Mouse (Mus musculus): ENCODE results near the gene Dpp7. TPM values are rescaled to one million over a fixed set of nuclear protein-coding genes. Genes with fewer than 3 reads are reported as not detected.

Dpp7 gene
- total RNA-seq, 1 experiment, result 60.2 TPM

GRCm38 (mm10) chr2:25400764-25401163, 44.6 kb upstream of the Dpp7 start:
- H3K27ac ChIP-seq (ENCODE audit: insufficient read depth, low read depth, low read length, poor library complexity, severe bottlenecking), result no peak overlapping the region
- in situ Hi-C loops (cut with MboI; ENCODE audit: low sequenced_read_pairs in 2 of 2, unreplicated experiment in 2 of 2), result no loop called here
- H3K4me3 ChIP-seq (ENCODE audit: insufficient read depth in 1 of 2, low read depth in 1 of 2, low read length in 2 of 2, poor library complexity in 1 of 2, severe bottlenecking in 1 of 2), result peak overlapping the region; percentile 19 to 36; a peak in 3 of 4 replicates
- no peaks in the 10 kb centered on the region for H3K36me3 ChIP-seq (ENCODE audit: control insufficient read depth, insufficient read depth, low read length, poor library complexity, severe bottlenecking)
- no peak overlapping the region for H3K9ac ChIP-seq (ENCODE audit: insufficient read depth, low read depth, low read length, poor library complexity, severe bottlenecking)
- TF ChIP-seq ZC3H11A (IDR thresholded peaks at IDR 0.05; ENCODE audit: borderline replicate concordance, low read depth, low read length) (no peak), HCFC1 (IDR thresholded peaks at IDR 0.05; ENCODE audit: borderline replicate concordance, insufficient read depth, low read length) (no peak), CHD2 (IDR thresholded peaks at IDR 0.05; ENCODE audit: low read depth, low read length) (no peak), ZNF384 (IDR thresholded peaks at IDR 0.05; ENCODE audit: low read depth, low read length) (no peak), MAFK (IDR thresholded peaks at IDR 0.05; ENCODE audit: insufficient read depth, low read depth, low read length) (no peak)
- H3K9me3 ChIP-seq (ENCODE audit: control insufficient read depth, insufficient read depth, low read depth, low read length), result no peaks in the 10 kb centered on the region
- DNase-seq (ENCODE audit: low read depth, low spot score), result no peak
- peaks cover 0 to 5% of the 10 kb centered on the region in 2 experiments; a peak in 1 of 4 replicates for H3K4me1 ChIP-seq (ENCODE audit: control insufficient read depth in 2 of 2, insufficient read depth in 2 of 2, low read length in 2 of 2, poor library complexity in 1 of 2)

- DNase-seq (ENCODE audit: low read depth, low spot score), result no peak
- H3K27ac ChIP-seq (ENCODE audit: insufficient read depth, low read depth, low read length, poor library complexity, severe bottlenecking), result no peak overlapping the region
- H3K9ac ChIP-seq (ENCODE audit: insufficient read depth, low read depth, low read length, poor library complexity, severe bottlenecking), result no peak overlapping the region
- H3K36me3 ChIP-seq (ENCODE audit: control insufficient read depth, insufficient read depth, low read length, poor library complexity, severe bottlenecking), result no peaks in the 10 kb centered on the region
- TF ChIP-seq HCFC1 (IDR thresholded peaks at IDR 0.05; ENCODE audit: borderline replicate concordance, insufficient read depth, low read length) (no peak), ZNF384 (IDR thresholded peaks at IDR 0.05; ENCODE audit: low read depth, low read length) (no peak), MAFK (IDR thresholded peaks at IDR 0.05; ENCODE audit: insufficient read depth, low read depth, low read length) (no peak)
- H3K4me3 ChIP-seq (ENCODE audit: insufficient read depth in 1 of 2, low read depth in 1 of 2, low read length in 2 of 2, poor library complexity in 1 of 2, severe bottlenecking in 1 of 2), result peak overlapping the region; percentile 19 to 36; a peak in 3 of 4 replicates
- no peaks in the 10 kb centered on the region for H3K9me3 ChIP-seq (ENCODE audit: control insufficient read depth, insufficient read depth, low read depth, low read length)
- in situ Hi-C loops (cut with MboI; ENCODE audit: low sequenced_read_pairs in 2 of 2, unreplicated experiment in 2 of 2), result no loop called here
- peaks cover 0 to 8% of the 10 kb centered on the region in 2 experiments; a peak in 1 of 4 replicates for H3K4me1 ChIP-seq (ENCODE audit: control insufficient read depth in 2 of 2, insufficient read depth in 2 of 2, low read length in 2 of 2, poor library complexity in 1 of 2)
Measured at GRCm38 (mm10) chr2:25400291-25400690, 44.1 kb upstream of the Dpp7 start.

- TF ChIP-seq ZC3H11A (IDR thresholded peaks at IDR 0.05; ENCODE audit: borderline replicate concordance, low read depth, low read length) (no peak), CHD2 (IDR thresholded peaks at IDR 0.05; ENCODE audit: low read depth, low read length) (no peak), MAFK (IDR thresholded peaks at IDR 0.05; ENCODE audit: insufficient read depth, low read depth, low read length) (no peak), ZNF384 (IDR thresholded peaks at IDR 0.05; ENCODE audit: low read depth, low read length) (no peak), HCFC1 (IDR thresholded peaks at IDR 0.05; ENCODE audit: borderline replicate concordance, insufficient read depth, low read length) (no peak)
- Histone ChIP-seq H3K9ac (ENCODE audit: insufficient read depth, low read depth, low read length, poor library complexity, severe bottlenecking) (no peak within 1 kb of the TSS), H3K9me3 (ENCODE audit: control insufficient read depth, insufficient read depth, low read depth, low read length) (no peaks in the 10 kb centered on the region), H3K4me1 (ENCODE audit: control insufficient read depth in 2 of 2, insufficient read depth in 2 of 2, low read length in 2 of 2, poor library complexity in 1 of 2) (peaks cover 0 to 9% of the 10 kb centered on the region in 2 experiments; a peak in 1 of 4 replicates), H3K4me3 (ENCODE audit: insufficient read depth in 1 of 2, low read depth in 1 of 2, low read length in 2 of 2, poor library complexity in 1 of 2, severe bottlenecking in 1 of 2) (no peak within 1 kb of the TSS), H3K36me3 (ENCODE audit: control insufficient read depth, insufficient read depth, low read length, poor library complexity, severe bottlenecking) (no peaks in the 10 kb centered on the region), H3K27ac (ENCODE audit: insufficient read depth, low read depth, low read length, poor library complexity, severe bottlenecking) (no peak within 1 kb of the TSS)
- in situ Hi-C loops (cut with MboI; ENCODE audit: low sequenced_read_pairs in 2 of 2, unreplicated experiment in 2 of 2), result no loop called here
- no peak for DNase-seq (ENCODE audit: low read depth, low spot score)
Measured at GRCm38 (mm10) chr2:25399051-25399450, 42.9 kb upstream of the Dpp7 start, which contains the start of gene Npdc1. Npdc1 (plus strand) TSS chr2:25399351.

- Histone ChIP-seq H3K4me1 (ENCODE audit: control insufficient read depth in 2 of 2, insufficient read depth in 2 of 2, low read length in 2 of 2, poor library complexity in 1 of 2) (peaks cover 0 to 9% of the 10 kb centered on the region in 2 experiments; a peak in 1 of 4 replicates), H3K27ac (ENCODE audit: insufficient read depth, low read depth, low read length, poor library complexity, severe bottlenecking) (no peak overlapping the region), H3K36me3 (ENCODE audit: control insufficient read depth, insufficient read depth, low read length, poor library complexity, severe bottlenecking) (no peaks in the 10 kb centered on the region), H3K9me3 (ENCODE audit: control insufficient read depth, insufficient read depth, low read depth, low read length) (no peaks in the 10 kb centered on the region), H3K4me3 (ENCODE audit: insufficient read depth in 1 of 2, low read depth in 1 of 2, low read length in 2 of 2, poor library complexity in 1 of 2, severe bottlenecking in 1 of 2) (no peak overlapping the region), H3K9ac (ENCODE audit: insufficient read depth, low read depth, low read length, poor library complexity, severe bottlenecking) (no peak overlapping the region)
- in situ Hi-C loops (cut with MboI; ENCODE audit: low sequenced_read_pairs in 2 of 2, unreplicated experiment in 2 of 2), result no loop called here
- DNase-seq (ENCODE audit: low read depth, low spot score), result no peak
- no peak for TF ChIP-seq ZNF384 (IDR thresholded peaks at IDR 0.05; ENCODE audit: low read depth, low read length)
- TF ChIP-seq MAFK (IDR thresholded peaks at IDR 0.05; ENCODE audit: insufficient read depth, low read depth, low read length), result no peak
- no peak for TF ChIP-seq ZC3H11A (IDR thresholded peaks at IDR 0.05; ENCODE audit: borderline replicate concordance, low read depth, low read length)
- TF ChIP-seq CHD2 (IDR thresholded peaks at IDR 0.05; ENCODE audit: low read depth, low read length), result no peak
- TF ChIP-seq HCFC1 (IDR thresholded peaks at IDR 0.05; ENCODE audit: borderline replicate concordance, insufficient read depth, low read length), result no peak
Measured at GRCm38 (mm10) chr2:25398065-25398464, 41.9 kb upstream of the Dpp7 start.

- Histone ChIP-seq H3K4me3 (ENCODE audit: insufficient read depth in 1 of 2, low read depth in 1 of 2, low read length in 2 of 2, poor library complexity in 1 of 2, severe bottlenecking in 1 of 2) (no peak overlapping the region), H3K4me1 (ENCODE audit: control insufficient read depth in 2 of 2, insufficient read depth in 2 of 2, low read length in 2 of 2, poor library complexity in 1 of 2) (peaks cover 0 to 9% of the 10 kb centered on the region in 2 experiments; a peak in 1 of 4 replicates), H3K36me3 (ENCODE audit: control insufficient read depth, insufficient read depth, low read length, poor library complexity, severe bottlenecking) (no peaks in the 10 kb centered on the region), H3K9ac (ENCODE audit: insufficient read depth, low read depth, low read length, poor library complexity, severe bottlenecking) (no peak overlapping the region), H3K9me3 (ENCODE audit: control insufficient read depth, insufficient read depth, low read depth, low read length) (no peaks in the 10 kb centered on the region), H3K27ac (ENCODE audit: insufficient read depth, low read depth, low read length, poor library complexity, severe bottlenecking) (no peak overlapping the region)
- no peak for DNase-seq (ENCODE audit: low read depth, low spot score)
- no peak for TF ChIP-seq HCFC1 (IDR thresholded peaks at IDR 0.05; ENCODE audit: borderline replicate concordance, insufficient read depth, low read length)
- TF ChIP-seq ZNF384 (IDR thresholded peaks at IDR 0.05; ENCODE audit: low read depth, low read length), result no peak
- TF ChIP-seq CHD2 (IDR thresholded peaks at IDR 0.05; ENCODE audit: low read depth, low read length), result no peak
- TF ChIP-seq MAFK (IDR thresholded peaks at IDR 0.05; ENCODE audit: insufficient read depth, low read depth, low read length), result no peak
- TF ChIP-seq ZC3H11A (IDR thresholded peaks at IDR 0.05; ENCODE audit: borderline replicate concordance, low read depth, low read length), result no peak
- in situ Hi-C loops (cut with MboI; ENCODE audit: low sequenced_read_pairs in 2 of 2, unreplicated experiment in 2 of 2), result no loop called here
Measured at GRCm38 (mm10) chr2:25397010-25397409, 40.9 kb upstream of the Dpp7 start.

All from ES-E14 (cell line).